Mouse (Mus musculus) lung, adult 2 months (tissue): ENCODE data around the gene Emc8. TPM values are rescaled to one million over a fixed set of nuclear protein-coding genes. Genes with fewer than 3 reads are reported as not detected.

ENCODE experiments used
- DNase-seq: peaks from one replicate; pipeline ENCODE4 v3.0.0; 2022
- H3K4me1 ChIP-seq: fragments of 200-500 bp; 2 replicates; pipeline ENCODE4 v1.6.1; 2011; ENCODE audit warnings: low read length; ENCODE audit not compliant: control insufficient read depth, insufficient read depth
- H3K4me3 ChIP-seq: fragments of 200-500 bp; replicated peaks from 2 replicates; pipeline ENCODE3; 2011; ENCODE audit warnings: low read depth, mild to moderate bottlenecking, control low read depth, low read length; ENCODE audit errors: extremely low read depth
- CTCF ChIP-seq: fragments of 200-500 bp; IDR thresholded peaks from 2 replicates; pipeline ENCODE4 v1.5.1; 2011; ENCODE audit warnings: mild to moderate bottlenecking, low read length, control low read depth; ENCODE audit not compliant: insufficient read depth
- POLR2A ChIP-seq: fragments of 200-500 bp; IDR thresholded peaks from 2 replicates; pipeline ENCODE4 v1.6.1; 2011; ENCODE audit warnings: low read depth, mild to moderate bottlenecking, control low read depth, low read length, borderline replicate concordance; ENCODE audit errors: extremely low read depth
- WGBS: fragments of 180-500 bp; shearing (Covaris S2); methylation state at CpG from one replicate; pipeline ENCODE4 v1.1.7; 2018; 5-methylcytosine and 5-hydroxymethylcytosine counted together
- polyA plus RNA-seq: library from polyadenylated mRNA; depleted of rRNA; stranded (reverse); fragments of >200 nt; gene quantifications from 2 replicates; pipeline ENCODE4 v1.2.3, GENCODE M21; 2012; rRNA removed

Gene Emc8
- polyA plus RNA-seq, 1 experiment = 56.8 TPM

DNA sequence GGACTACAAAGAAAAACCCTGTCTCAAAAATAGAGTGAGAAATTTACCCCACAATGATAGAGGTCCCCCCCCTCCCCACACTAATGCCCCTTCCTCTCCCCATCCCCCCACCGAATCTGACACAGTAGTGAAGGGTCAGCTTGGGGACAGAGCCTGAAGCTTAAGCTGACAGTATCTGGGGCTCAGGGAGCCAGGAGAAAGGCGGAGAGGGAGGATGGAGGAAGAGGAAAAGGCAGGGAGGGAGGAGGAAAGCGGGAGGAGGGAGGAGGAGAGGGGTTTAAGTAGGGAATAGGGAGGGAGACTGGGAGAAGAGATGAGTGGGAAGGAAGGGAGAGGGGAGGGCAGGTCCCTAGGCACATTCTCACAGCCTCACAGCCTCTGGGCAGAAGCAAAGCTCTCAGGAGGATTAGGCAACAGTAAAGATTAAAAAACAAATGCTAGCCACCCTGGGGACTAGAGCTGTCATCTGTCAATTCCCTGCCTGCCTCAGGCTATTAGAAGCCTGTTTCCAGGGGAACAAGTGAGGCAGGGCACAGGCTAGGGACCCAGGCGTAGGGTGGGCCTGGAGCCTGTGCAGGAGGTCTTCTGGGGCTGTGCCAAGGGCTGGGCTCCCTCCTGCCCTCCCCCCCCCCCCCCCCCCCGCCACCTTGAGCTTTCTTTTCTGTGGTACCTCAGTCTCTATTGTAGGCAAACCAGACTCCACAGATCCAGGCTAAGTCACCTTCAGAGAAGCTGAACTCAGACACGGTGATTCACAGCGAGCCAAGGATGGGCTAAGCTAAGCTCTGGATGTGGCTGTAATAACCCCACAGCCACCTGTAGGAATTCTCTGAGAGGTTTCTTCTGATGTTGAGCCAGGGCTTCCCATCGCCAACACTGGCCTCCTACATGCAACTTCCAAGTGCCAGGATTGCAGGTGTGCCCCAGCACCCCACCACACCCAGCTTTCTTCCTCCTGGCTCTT lies 51.4 kb downstream of the Emc8 start:
- Histone ChIP-seq H3K4me1 (no peaks in the 10 kb centered on the region), H3K4me3 (no peak overlapping the region)
- TF ChIP-seq POLR2A = no peak
- no peak for TF ChIP-seq CTCF
- WGBS = 63% methylated on average over 8 of the region's 8 CpGs
- DNase-seq = no peak

- no peak for DNase-seq
- no peak for TF ChIP-seq POLR2A
- no peak for TF ChIP-seq CTCF
- Histone ChIP-seq H3K4me3 (no peak overlapping the region), H3K4me1 (no peaks in the 10 kb centered on the region)
- WGBS = 87% methylated on average over 3 of the region's 3 CpGs
These were observed 53.9 kb downstream of the Emc8 start for GRCm38 (mm10) chr8:120614491-120614890.

DNA sequence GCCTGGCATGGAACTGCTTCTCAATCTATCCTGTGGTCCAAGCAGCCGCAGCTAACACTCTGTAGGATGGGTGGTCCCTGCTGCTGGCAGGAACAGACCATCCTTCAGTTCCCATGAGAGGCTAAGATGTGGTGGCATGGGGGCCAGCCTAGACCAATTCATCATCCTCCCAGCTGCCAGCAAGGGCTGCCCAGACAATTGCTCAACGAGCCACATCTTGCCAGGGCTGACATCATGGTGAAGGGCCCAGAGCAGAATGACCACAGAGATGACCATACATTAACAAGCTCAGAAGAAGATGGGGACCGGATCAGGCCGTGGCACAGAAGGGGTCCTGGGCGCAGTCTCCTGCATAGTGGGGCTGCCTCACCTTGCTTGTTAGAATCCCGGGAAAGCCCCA lies 57.5 kb downstream of the Emc8 start:
- Histone ChIP-seq H3K4me1 (no peaks in the 10 kb centered on the region), H3K4me3 (no peak overlapping the region)
- WGBS = 76% methylated on average over 6 of the region's 6 CpGs
- TF ChIP-seq POLR2A = no peak
- DNase-seq = no peak

DNA sequence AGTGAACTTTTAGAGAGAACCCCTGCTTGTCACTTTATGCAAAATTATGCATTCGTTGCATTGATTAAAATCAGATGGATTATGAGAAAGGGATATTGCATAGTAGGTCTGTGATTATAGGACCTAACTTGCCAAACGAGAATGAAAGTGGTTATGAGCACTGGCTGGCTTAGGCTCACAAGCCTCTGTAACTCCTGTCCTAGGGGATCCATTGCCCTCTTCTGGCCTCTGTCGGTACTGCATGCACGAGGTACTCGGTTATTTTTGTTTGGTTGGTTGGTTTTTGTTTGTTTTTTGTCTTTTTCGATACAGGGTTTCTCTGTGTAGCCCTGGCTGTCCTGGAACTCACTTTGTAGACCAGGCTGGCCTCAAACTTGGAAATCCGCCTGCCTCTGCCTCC lies 60.5 kb downstream of the Emc8 start:
- 10% methylated on average over 7 of the region's 7 CpGs for WGBS
- peak; percentile 77 for DNase-seq
- no peak for TF ChIP-seq POLR2A
- peak; percentile 87 for TF ChIP-seq CTCF
- H3K4me3 ChIP-seq = no peak overlapping the region
- no peaks in the 10 kb centered on the region for H3K4me1 ChIP-seq

DNA sequence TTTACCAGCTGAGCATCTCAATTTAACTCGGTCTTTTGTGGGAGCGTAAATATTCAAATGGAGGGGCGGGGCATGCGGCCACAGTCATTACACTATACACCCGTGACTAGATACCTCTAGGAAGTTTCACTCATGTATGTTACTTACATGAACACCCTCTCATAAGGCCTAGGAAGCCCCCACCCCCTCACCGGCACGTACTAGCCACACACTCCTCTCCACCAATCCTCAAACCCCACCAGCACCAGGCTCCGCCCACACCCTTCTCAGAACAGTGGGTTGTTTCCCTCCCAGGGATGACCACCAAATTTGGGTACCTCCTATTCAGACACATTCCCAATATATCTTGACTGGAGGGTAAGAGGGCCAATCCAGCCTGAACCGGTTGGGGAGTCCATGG lies 60.9 kb downstream of the Emc8 start:
- no peaks in the 10 kb centered on the region for H3K4me1 ChIP-seq
- 76% methylated on average over 9 of the region's 9 CpGs for WGBS
- no peak for TF ChIP-seq CTCF
- TF ChIP-seq POLR2A = no peak
- H3K4me3 ChIP-seq = no peak overlapping the region
- no peak for DNase-seq

Other genes starting within 250 kb of the Emc8 start
- gene Gins2, start 79.3 kb downstream of the Emc8 start, polyA plus RNA-seq = 4.4 and 4.5 TPM in 2 replicates
- 2.4 and 6.2 TPM in 2 replicates for gene 1190005I06Rik, start 20.9 kb downstream of the Emc8 start, polyA plus RNA-seq
- 0.92 and 1.3 TPM in 2 replicates for gene Gm27021, start 494 bp downstream of the Emc8 start, polyA plus RNA-seq
- 606 and 728 TPM in 2 replicates for gene Cox4i1, start 351 bp downstream of the Emc8 start, polyA plus RNA-seq
- 38.6 and 44.7 TPM in 2 replicates for gene Irf8, start 67.8 kb upstream of the Emc8 start, polyA plus RNA-seq